Mouse (Mus musculus): ENCODE measurements at regions not wholly inside any gene's neighbourhood (a gene's known extent, or its start where the extent isn't known, plus 50 kb on each side); places are given as distances from the start of the nearest gene placed in this dataset.

DNA sequence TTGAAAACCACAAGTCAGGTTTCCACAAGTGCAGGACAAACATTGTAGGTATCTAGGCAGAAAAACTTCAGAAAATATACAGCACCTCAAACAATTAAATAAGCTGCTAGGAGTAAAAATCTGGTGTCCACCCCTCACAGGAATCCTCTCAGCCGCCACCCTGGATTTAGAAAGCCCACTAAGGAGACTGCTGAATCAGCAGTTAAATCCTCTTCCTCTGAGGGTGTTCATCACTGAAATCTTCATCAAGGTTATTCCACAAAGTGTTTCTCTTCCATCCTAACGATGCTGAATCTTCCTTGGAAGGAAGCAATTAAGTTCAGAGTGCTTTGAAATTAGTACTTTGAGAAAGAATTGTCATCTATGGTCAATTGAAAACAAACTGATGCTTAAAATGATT is 230.5 kb upstream of the Aga start:
- no peak for TF ChIP-seq CTCF (IDR thresholded peaks at IDR 0.05; ENCODE audit: low read depth)
- TF ChIP-seq EP300 (optimal IDR thresholded peaks at IDR 0.05), result no peak

Data from stomach, postnatal 0 days (tissue).